Mouse (Mus musculus) kidney, adult 2 months (tissue): ENCODE data around the gene Dhx15. TPM values are rescaled to one million over a fixed set of nuclear protein-coding genes. Genes with fewer than 3 reads are reported as not detected.
A peak's percentile ranks its signal among the peaks of the same experiment; 100 is the strongest.

Source experiments
- DNase-seq: peaks from one replicate; pipeline ENCODE4 v3.0.0; 2021
- H3K27ac ChIP-seq: fragments of 200-500 bp; 2 replicates; pipeline ENCODE4 v1.5.1; 2012; ENCODE audit warnings: low read depth, low read length, control low read depth, inconsistent platforms; ENCODE audit not compliant: insufficient read depth
- H3K27me3 ChIP-seq: fragments of 200-500 bp; replicated peaks from 2 replicates; pipeline ENCODE4 v1.6.1; 2012; ENCODE audit warnings: mild to moderate bottlenecking, moderate library complexity, low read length, inconsistent platforms; ENCODE audit not compliant: control insufficient read depth, insufficient read depth
- H3K36me3 ChIP-seq: fragments of 200-500 bp; 2 replicates; pipeline ENCODE4 v1.6.1; 2012; ENCODE audit warnings: mild to moderate bottlenecking, moderate library complexity, low read length, inconsistent platforms; ENCODE audit not compliant: control insufficient read depth, insufficient read depth
- H3K4me1 ChIP-seq: fragments of 200-500 bp; 2 replicates; pipeline ENCODE4 v1.6.1; 2011; ENCODE audit warnings: low read length; ENCODE audit not compliant: control insufficient read depth, insufficient read depth
- H3K4me3 ChIP-seq: fragments of 200-500 bp; 2 replicates; pipeline ENCODE4 v1.5.1; 2011; ENCODE audit warnings: mild to moderate bottlenecking, low read depth, low read length, control low read depth; ENCODE audit not compliant: insufficient read depth
- CTCF ChIP-seq: fragments of 200-500 bp; conservative IDR thresholded peaks from 2 replicates; pipeline ENCODE4 v1.5.1; 2011; ENCODE audit warnings: low read depth, mild to moderate bottlenecking, control low read depth, low read length, moderate library complexity, mixed read lengths; ENCODE audit not compliant: insufficient read depth, insufficient read length
- POLR2A ChIP-seq: fragments of 200-500 bp; IDR thresholded peaks from one replicate; pipeline ENCODE4 v1.6.1; 2011; ENCODE audit warnings: low read depth, low read length, control low read depth
- WGBS: fragments of 180-500 bp; shearing (Covaris S2); methylation state at CpG from one replicate; pipeline ENCODE4 v1.1.7; 2018; 5-methylcytosine and 5-hydroxymethylcytosine counted together
- polyA plus RNA-seq: library from polyadenylated mRNA; depleted of rRNA; stranded (reverse); fragments of >200 nt; gene quantifications from 2 replicates; pipeline ENCODE4 v1.2.3, GENCODE M21; 2012

Dhx15 gene
- polyA plus RNA-seq, 1 experiment, result 39.2 TPM

DNA sequence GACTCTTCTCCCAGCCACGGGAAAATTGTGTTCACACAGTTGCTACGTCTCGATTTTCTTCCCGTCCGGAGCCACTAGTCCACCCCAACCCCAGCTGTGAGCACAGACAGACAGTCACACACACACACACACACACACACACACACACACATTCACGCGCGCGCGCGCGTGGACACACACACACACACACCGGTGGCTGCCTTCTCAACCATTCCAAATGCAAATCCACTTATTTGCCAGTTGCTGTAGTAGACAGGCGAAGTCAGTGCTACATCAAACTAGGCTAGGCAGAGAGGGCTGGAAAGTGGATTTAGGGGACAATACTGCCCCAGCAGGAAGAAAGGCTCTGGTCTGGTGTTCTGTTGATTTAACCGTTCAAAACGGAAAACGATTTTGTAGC lies 73.9 kb downstream of the Dhx15 start:
- no peak for DNase-seq
- no peaks in the 10 kb centered on the region; the same call in 1 of the 2 replicates for H3K4me1 ChIP-seq
- TF ChIP-seq POLR2A (no peak), CTCF (no peak)
- H3K36me3 ChIP-seq, result no peaks in the 10 kb centered on the region
- H3K27ac ChIP-seq, result no peak overlapping the region
- 2% methylated on average over 17 of the region's 17 CpGs for WGBS
- H3K27me3 ChIP-seq, result 0 out of 2 replicates have a peak, but pooled peaks cover 3% of the 10 kb centered on the region
- H3K4me3 ChIP-seq, result peak overlapping the region; percentile 52

- Histone ChIP-seq H3K27ac (no peak overlapping the region), H3K4me1 (no peaks in the 10 kb centered on the region; the same call in 1 of the 2 replicates), H3K4me3 (peak overlapping the region; percentile 52), H3K36me3 (no peaks in the 10 kb centered on the region), H3K27me3 (0 out of 2 replicates have a peak, but pooled peaks cover 3% of the 10 kb centered on the region)
- peak; percentile 54 for DNase-seq
- WGBS, result under 1% methylated on average over 50 of the region's 53 CpGs
- TF ChIP-seq POLR2A, result no peak
- TF ChIP-seq CTCF, result peak; percentile 46; the same call in 1 of the 2 replicates
These were observed 74.4 kb downstream of the Dhx15 start for GRCm38 (mm10) chr5:52115821-52116317.

DNA sequence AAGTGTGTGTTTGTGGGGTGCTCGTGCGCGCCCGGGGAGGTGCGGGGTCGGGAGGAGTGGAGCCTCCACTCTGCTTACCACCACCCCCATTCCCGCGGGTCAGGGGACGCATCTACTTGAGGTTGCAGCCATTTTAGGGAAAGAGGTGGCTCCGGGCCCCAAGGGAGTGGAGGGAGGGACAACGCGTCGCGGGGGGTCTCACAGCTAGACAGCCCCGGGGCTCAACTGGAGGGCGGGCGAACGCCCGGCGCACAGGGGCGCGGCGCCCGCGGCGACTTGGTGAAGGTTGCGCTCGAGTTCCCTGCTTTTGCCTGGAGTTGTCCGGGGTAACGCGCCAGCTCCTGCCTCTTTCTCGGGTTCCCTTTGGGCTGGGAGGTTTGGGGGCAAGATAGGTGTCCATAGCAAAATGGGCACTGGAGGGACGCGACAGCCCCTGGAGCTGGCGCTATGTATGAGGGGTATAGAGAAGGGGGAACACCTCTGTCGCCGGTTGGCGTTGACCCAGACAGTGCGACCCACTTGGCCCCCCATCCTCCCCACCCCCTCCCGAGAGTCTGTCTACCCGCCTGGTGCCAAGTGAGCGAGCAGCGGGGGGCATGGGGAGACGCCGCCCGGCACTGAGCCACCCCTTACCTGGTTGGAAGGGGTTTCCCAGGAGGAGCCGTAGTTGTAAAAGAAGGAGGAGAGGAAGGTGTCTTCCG lies 75.4 kb downstream of the Dhx15 start:
- under 1% methylated on average over 48 of the region's 48 CpGs for WGBS
- H3K4me1 ChIP-seq, result no peaks in the 10 kb centered on the region; the same call in 1 of the 2 replicates
- no peak overlapping the region for H3K27ac ChIP-seq
- H3K36me3 ChIP-seq, result no peaks in the 10 kb centered on the region
- DNase-seq, result no peak
- no peak for TF ChIP-seq CTCF
- 0 out of 2 replicates have a peak, but pooled peaks cover 3% of the 10 kb centered on the region for H3K27me3 ChIP-seq
- peak overlapping the region; percentile 52 for H3K4me3 ChIP-seq

DNA sequence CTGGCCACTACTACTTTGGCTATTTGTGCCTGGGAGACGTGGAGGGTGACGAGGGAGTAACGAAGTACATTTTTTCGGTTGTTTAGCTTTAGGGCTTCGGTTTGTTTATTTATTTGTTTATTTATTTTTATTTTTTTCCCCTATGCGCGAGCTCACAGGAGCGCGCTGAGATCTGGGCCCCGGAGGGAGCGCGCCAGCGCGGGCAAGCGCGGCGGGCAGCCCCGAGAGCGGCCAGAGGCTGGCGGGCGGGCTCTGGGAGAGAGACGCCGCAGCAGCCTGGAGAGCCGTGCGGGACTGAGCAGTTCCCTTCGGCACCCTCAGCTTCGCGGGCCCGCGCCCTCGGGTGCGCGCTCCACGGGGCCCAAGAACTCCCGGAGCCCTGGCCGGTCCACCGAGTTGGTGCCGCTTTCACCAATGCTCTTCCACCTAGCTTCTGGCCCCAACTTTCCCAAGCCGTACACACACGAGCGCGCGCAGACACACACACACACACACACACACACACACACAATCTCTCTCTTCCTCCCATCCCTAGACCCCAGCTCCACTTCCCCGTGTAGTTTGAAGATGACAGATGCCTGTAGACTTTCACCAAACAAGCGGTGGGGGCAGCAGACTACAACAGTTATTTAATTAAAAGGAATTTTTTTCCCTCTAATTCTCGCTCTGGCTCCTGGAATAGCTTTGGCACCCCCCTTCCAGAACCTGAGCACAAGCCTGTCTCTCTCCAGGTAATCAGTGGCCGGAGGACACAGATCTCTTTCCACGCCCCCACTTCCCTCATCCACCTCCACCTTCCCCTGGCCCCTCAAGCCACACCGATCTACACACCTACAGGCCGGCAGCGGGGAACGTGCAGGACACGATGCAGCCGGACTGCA lies 76.2 kb downstream of the Dhx15 start:
- Histone ChIP-seq H3K27me3 (0 out of 2 replicates have a peak, but pooled peaks cover 3% of the 10 kb centered on the region), H3K4me3 (peak overlapping the region; percentile 52)
- peak; percentile 14 for DNase-seq

GRCm38 (mm10) chr5:52112953-52113841 lies 77.1 kb downstream of the Dhx15 start:
- Histone ChIP-seq H3K36me3 (no peaks in the 10 kb centered on the region), H3K4me1 (no peaks in the 10 kb centered on the region; the same call in 1 of the 2 replicates), H3K27me3 (0 out of 2 replicates have a peak, but pooled peaks cover 3% of the 10 kb centered on the region), H3K4me3 (peak overlapping the region; percentile 52), H3K27ac (no peak overlapping the region)
- no peak for TF ChIP-seq CTCF
- TF ChIP-seq POLR2A, result no peak
- WGBS, result 3% methylated on average over 73 of the region's 73 CpGs
- DNase-seq, result peak; percentile 2

More for the DNA sequence above, 76.2 kb downstream of the Dhx15 start:
- TF ChIP-seq CTCF (no peak), POLR2A (no peak)
- WGBS, result under 1% methylated on average over 54 of the region's 54 CpGs
- no peak overlapping the region for H3K27ac ChIP-seq
- no peaks in the 10 kb centered on the region for H3K36me3 ChIP-seq
- H3K4me1 ChIP-seq, result no peaks in the 10 kb centered on the region; the same call in 1 of the 2 replicates

DNA sequence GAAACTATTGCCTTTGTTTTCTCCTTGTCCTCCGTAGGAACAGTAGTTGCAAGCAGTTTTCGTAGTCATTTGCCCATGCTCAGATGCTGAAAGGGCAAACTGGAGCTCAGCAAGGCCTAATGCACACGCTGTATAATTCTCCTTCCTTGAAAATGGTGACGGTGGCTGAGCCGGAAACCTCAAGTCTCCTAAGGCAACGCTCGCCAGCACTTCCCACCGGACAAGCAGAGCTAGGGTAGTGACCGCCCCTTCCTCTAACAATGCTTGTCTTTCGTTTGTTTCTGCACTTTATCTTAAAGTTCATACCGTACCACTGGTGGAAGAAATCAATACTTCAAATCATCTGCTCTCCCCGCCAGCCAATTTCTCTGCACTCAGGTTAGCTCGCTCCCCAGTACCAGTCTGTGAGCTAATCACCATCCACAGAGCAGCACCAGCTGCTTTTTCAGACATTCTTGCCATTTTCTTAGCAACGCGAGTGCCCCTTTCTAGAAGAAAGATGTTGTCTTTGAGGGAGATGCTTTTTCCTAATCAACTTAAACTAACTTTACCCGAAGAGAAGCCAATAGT lies 78.0 kb downstream of the Dhx15 start:
- 0 out of 2 replicates have a peak, but pooled peaks cover 3% of the 10 kb centered on the region for H3K27me3 ChIP-seq
- 53% methylated on average over 16 of the region's 16 CpGs for WGBS
- TF ChIP-seq CTCF (no peak), POLR2A (no peak)
- H3K4me1 ChIP-seq, result no peaks in the 10 kb centered on the region; the same call in 1 of the 2 replicates
- H3K36me3 ChIP-seq, result no peaks in the 10 kb centered on the region
- H3K4me3 ChIP-seq, result no peak overlapping the region
- no peak overlapping the region for H3K27ac ChIP-seq
- DNase-seq, result no peak
